ENCODE assay signal across 9 mouse cellular contexts in genomic region chr14:57684579-57684978, GRCm38 (mm10). TPM values are rescaled to one million over a fixed set of nuclear protein-coding genes. Genes with fewer than 3 reads are reported as not detected.
DNase-seq lines count a peak whose midpoint lies in the region; TF ChIP-seq lines count a peak whose summit lies in the region.
"Had no signal": no experiment of that assay in that cellular context is flagged by ENCODE, and none has a peak within 500 bp of the region (broad histone marks: within the 10 kb centered on the region; RNA-seq: fewer than 3 reads in every experiment).

No protein-coding gene starts in this region.

- peaks cover 9% of the 10 kb centered on the region for H3K36me3 ChIP-seq in heart, embryonic 10.5 days

- H3K4me3 ChIP-seq in heart, embryonic 10.5 days = no peak overlapping the region
- H3K4me3 ChIP-seq in lung, adult 2 months (replicated peaks; ENCODE audit: extremely low read depth, low read depth, low read length) = no peak overlapping the region
- H3K4me3 ChIP-seq: limb, embryonic 13.5 days had no signal

- 9% methylated on average over 1 of the region's 1 CpGs for WGBS in heart, embryonic 10.5 days
- 0% methylated on average over 1 of the region's 1 CpGs for WGBS in lung, adult 2 months

- H3K9me3 ChIP-seq in heart, embryonic 10.5 days = no peaks in the 10 kb centered on the region
- H3K9me3 ChIP-seq: limb, embryonic 13.5 days had no signal

- DNase-seq in heart, adult 18-20 months = peak; percentile 59 to 86
- no peak for DNase-seq in heart, embryonic 10.5 days (ENCODE audit: low spot score)
- DNase-seq in A20 (ENCODE audit: low read depth, low spot score) = peak; percentile 69
- peak; percentile 46 to 69 for DNase-seq in adrenal gland, adult 18-20 months (ENCODE audit: low spot score in 2 of 2)
- DNase-seq in embryo, embryonic 9.5 days (ENCODE audit: extremely low spot score) = peak; percentile 33
- peak; percentile 73 for DNase-seq in kidney, adult 9 months
- peak; percentile 70 for DNase-seq in lung, adult 2 months
- peak; percentile 52 to 76 for DNase-seq in spleen, postnatal 14 days (ENCODE audit: low spot score in 2 of 2)

- TF ChIP-seq CTCF in lung, adult 2 months (IDR thresholded peaks at IDR 0.05; ENCODE audit: insufficient read depth, low read length) = peak; percentile 74

- no peak overlapping the region for H3K27ac ChIP-seq in heart, embryonic 10.5 days
- H3K27ac ChIP-seq: limb, embryonic 13.5 days had no signal

- H3K4me1 ChIP-seq in heart, embryonic 10.5 days = no peaks in the 10 kb centered on the region
- no peaks in the 10 kb centered on the region for H3K4me1 ChIP-seq in lung, adult 2 months (ENCODE audit: control insufficient read depth, insufficient read depth, low read length)
- H3K4me1 ChIP-seq: limb, embryonic 13.5 days had no signal

- H3K27me3 ChIP-seq in heart, embryonic 10.5 days (ENCODE audit: insufficient read depth, poor library complexity, severe bottlenecking) = no peaks in the 10 kb centered on the region
- H3K27me3 ChIP-seq: limb, embryonic 13.5 days had no signal

- no peak for TF ChIP-seq POLR2A in lung, adult 2 months (IDR thresholded peaks at IDR 0.05; ENCODE audit: borderline replicate concordance, extremely low read depth, low read depth, low read length)

RNA-seq across cellular contexts. Expression of gene Xpo4, which starts 19.3 kb away (rescaled TPM):
- total RNA-seq in heart, adult 18-20 months (2021) = 10 to 100 TPM; 11.3 to 11.6 TPM
- polyA plus RNA-seq in heart, embryonic 10.5 days (2016; fragmentation: Nextera tagmentation; extraction: Ambion mirVana) = 23.5 and 24.9 TPM in 2 replicates
- 10 to 100 TPM; 22.5 to 32.7 TPM for total RNA-seq in adrenal gland, adult 18-20 months (2021)
- polyA plus RNA-seq in lung, adult 2 months (2012; rRNA removed) = 2.3 and 3.8 TPM in 2 replicates
